Mouse (Mus musculus): ENCODE results near the gene Plekho2. TPM values are rescaled to one million over a fixed set of nuclear protein-coding genes. Genes with fewer than 3 reads are reported as not detected.
A peak's percentile ranks its signal among the peaks of the same experiment; 100 is the strongest.

Gene Plekho2
- polyA plus RNA-seq, 1 experiment from 2014 or later = 7.6 TPM

- Histone ChIP-seq H3K4me1 (replicated peaks) (peaks cover 41% of the 10 kb centered on the region), H3K9me3 (no peaks in the 10 kb centered on the region), H3K27me3 (no peaks in the 10 kb centered on the region), H3K9ac (peak overlapping the region; percentile 66), H3K4me3 (peak overlapping the region; percentile 54), H3K36me3 (no peaks in the 10 kb centered on the region), H3K27ac (peak overlapping the region; percentile 71), H3K4me2 (peak overlapping the region; percentile 61)
- 7% methylated on average over 29 of the region's 29 CpGs for WGBS
- peak; percentile 77 for ATAC-seq (ENCODE audit: low FRiP score)
Measured at GRCm38 (mm10) chr9:65580401-65581256, 789 bp upstream of the Plekho2 start.

- Histone ChIP-seq H3K4me2 (peak overlapping the region; percentile 61), H3K4me1 (replicated peaks) (peaks cover 49% of the 10 kb centered on the region), H3K9me3 (no peaks in the 10 kb centered on the region), H3K9ac (peak overlapping the region; percentile 75), H3K36me3 (no peaks in the 10 kb centered on the region), H3K4me3 (peak overlapping the region; percentile 54), H3K27me3 (no peaks in the 10 kb centered on the region), H3K27ac (no peak overlapping the region)
- WGBS = 59% methylated on average over 9 of the region's 9 CpGs
- no peak for ATAC-seq (ENCODE audit: low FRiP score)
Measured at GRCm38 (mm10) chr9:65578801-65579249, 1.0 kb downstream of the Plekho2 start.

GRCm38 (mm10) chr9:65577511-65578196 is 2.2 kb downstream of the Plekho2 start:
- Histone ChIP-seq H3K36me3 (peaks cover 2% of the 10 kb centered on the region; the same call in 1 of the 2 replicates), H3K4me1 (replicated peaks) (peaks cover 49% of the 10 kb centered on the region), H3K9me3 (no peaks in the 10 kb centered on the region), H3K27me3 (no peaks in the 10 kb centered on the region), H3K27ac (no peak overlapping the region), H3K4me3 (no peak overlapping the region), H3K4me2 (no peak overlapping the region), H3K9ac (no peak overlapping the region)
- no peak for ATAC-seq (ENCODE audit: low FRiP score)
- 93% methylated on average over 4 of the region's 4 CpGs for WGBS

GRCm38 (mm10) chr9:65576861-65577510 is 2.9 kb downstream of the Plekho2 start:
- 42% methylated on average over 7 of the region's 7 CpGs for WGBS
- Histone ChIP-seq H3K9ac (no peak overlapping the region; the same call in 1 of the 2 replicates), H3K4me3 (no peak overlapping the region), H3K4me2 (no peak overlapping the region), H3K36me3 (peaks cover 5% of the 10 kb centered on the region; the same call in 1 of the 2 replicates), H3K27me3 (no peaks in the 10 kb centered on the region), H3K4me1 (replicated peaks) (peaks cover 49% of the 10 kb centered on the region), H3K9me3 (no peaks in the 10 kb centered on the region), H3K27ac (no peak overlapping the region)
- ATAC-seq (ENCODE audit: low FRiP score) = no peak

GRCm38 (mm10) chr9:65575393-65576196 is 4.2 kb downstream of the Plekho2 start:
- H3K9ac ChIP-seq = no peak overlapping the region
- H3K27ac ChIP-seq = no peak overlapping the region
- peaks cover 45% of the 10 kb centered on the region for H3K4me1 ChIP-seq (replicated peaks)
- no peaks in the 10 kb centered on the region for H3K27me3 ChIP-seq
- 76% methylated on average over 8 of the region's 8 CpGs for WGBS
- no peaks in the 10 kb centered on the region for H3K9me3 ChIP-seq
- H3K4me2 ChIP-seq = no peak overlapping the region
- H3K36me3 ChIP-seq = peaks cover 5% of the 10 kb centered on the region; the same call in 1 of the 2 replicates
- ATAC-seq (ENCODE audit: low FRiP score) = no peak
- H3K4me3 ChIP-seq = no peak overlapping the region

- H3K4me1 ChIP-seq (replicated peaks) = peaks cover 42% of the 10 kb centered on the region
- H3K27me3 ChIP-seq = no peaks in the 10 kb centered on the region
- H3K4me2 ChIP-seq = no peak overlapping the region
- H3K36me3 ChIP-seq = peaks cover 5% of the 10 kb centered on the region; the same call in 1 of the 2 replicates
- H3K27ac ChIP-seq = no peak overlapping the region
- no peaks in the 10 kb centered on the region for H3K9me3 ChIP-seq
- no peak overlapping the region for H3K9ac ChIP-seq
- ATAC-seq (ENCODE audit: low FRiP score) = no peak
- H3K4me3 ChIP-seq = no peak overlapping the region
- WGBS = 86% methylated on average over 11 of the region's 11 CpGs
Measured at GRCm38 (mm10) chr9:65574513-65575392, 5.1 kb downstream of the Plekho2 start.

GRCm38 (mm10) chr9:65572837-65573236 is 7.0 kb downstream of the Plekho2 start:
- Histone ChIP-seq H3K4me3 (no peak overlapping the region), H3K4me1 (replicated peaks) (peaks cover 25% of the 10 kb centered on the region), H3K36me3 (peaks cover 8% of the 10 kb centered on the region; the same call in 1 of the 2 replicates), H3K9me3 (no peaks in the 10 kb centered on the region), H3K4me2 (no peak overlapping the region), H3K27me3 (no peaks in the 10 kb centered on the region), H3K9ac (no peak overlapping the region), H3K27ac (no peak overlapping the region)
- WGBS = 75% methylated on average over 6 of the region's 6 CpGs
- ATAC-seq (ENCODE audit: low FRiP score) = no peak

- 84% methylated on average over 6 of the region's 6 CpGs for WGBS
- no peak overlapping the region for H3K9ac ChIP-seq
- peaks cover 24% of the 10 kb centered on the region; the same call in 1 of the 2 replicates for H3K36me3 ChIP-seq
- H3K4me3 ChIP-seq = no peak overlapping the region
- H3K27me3 ChIP-seq = no peaks in the 10 kb centered on the region
- no peak for ATAC-seq (ENCODE audit: low FRiP score)
- no peaks in the 10 kb centered on the region for H3K9me3 ChIP-seq
- H3K4me2 ChIP-seq = no peak overlapping the region
- no peaks in the 10 kb centered on the region for H3K4me1 ChIP-seq (replicated peaks)
- H3K27ac ChIP-seq = no peak overlapping the region
Measured at GRCm38 (mm10) chr9:65569491-65569971, 10.3 kb downstream of the Plekho2 start.

GRCm38 (mm10) chr9:65568787-65569186 is 11.1 kb downstream of the Plekho2 start:
- H3K36me3 ChIP-seq = peaks cover 26% of the 10 kb centered on the region
- H3K4me1 ChIP-seq (replicated peaks) = no peaks in the 10 kb centered on the region
- H3K27ac ChIP-seq = no peak overlapping the region
- H3K9ac ChIP-seq = no peak overlapping the region
- no peaks in the 10 kb centered on the region for H3K9me3 ChIP-seq
- no peak overlapping the region for H3K4me3 ChIP-seq
- no peak for ATAC-seq (ENCODE audit: low FRiP score)
- 93% methylated on average over 6 of the region's 6 CpGs for WGBS
- no peaks in the 10 kb centered on the region for H3K27me3 ChIP-seq
- H3K4me2 ChIP-seq = no peak overlapping the region

- WGBS = 96% methylated on average over 2 of the region's 2 CpGs
- no peak overlapping the region for H3K4me2 ChIP-seq
- H3K27me3 ChIP-seq = no peaks in the 10 kb centered on the region
- no peak overlapping the region for H3K4me3 ChIP-seq
- H3K36me3 ChIP-seq = peaks cover 31% of the 10 kb centered on the region
- H3K9me3 ChIP-seq = no peaks in the 10 kb centered on the region
- H3K9ac ChIP-seq = no peak overlapping the region
- no peak overlapping the region for H3K27ac ChIP-seq
- peaks cover 19% of the 10 kb centered on the region for H3K4me1 ChIP-seq (replicated peaks)
- no peak for ATAC-seq (ENCODE audit: low FRiP score)
Measured at GRCm38 (mm10) chr9:65564698-65565097, 15.1 kb downstream of the Plekho2 start.

- Histone ChIP-seq H3K36me3 (peaks cover 41% of the 10 kb centered on the region), H3K27me3 (no peaks in the 10 kb centered on the region), H3K4me1 (replicated peaks) (peaks cover 19% of the 10 kb centered on the region), H3K9me3 (no peaks in the 10 kb centered on the region), H3K4me3 (no peak overlapping the region), H3K27ac (no peak overlapping the region), H3K4me2 (no peak overlapping the region), H3K9ac (no peak overlapping the region)
- no peak for ATAC-seq (ENCODE audit: low FRiP score)
- WGBS = 91% methylated on average over 5 of the region's 5 CpGs
Measured at GRCm38 (mm10) chr9:65563073-65563472, 16.8 kb downstream of the Plekho2 start.
